Mouse (Mus musculus) yolk sac, embryonic 10.5 days (tissue): Measurements from ENCODE around the gene Tns1.

Experiments used
- DNase-seq: peaks from one replicate; pipeline ENCODE4 v3.0.0-alpha.2; 2017; ENCODE audit warnings: low spot score

Tns1 gene

GRCm38 (mm10) chr1:73987705-73988201 is 136.5 kb downstream of the Tns1 start:
- no peak for DNase-seq

DNA sequence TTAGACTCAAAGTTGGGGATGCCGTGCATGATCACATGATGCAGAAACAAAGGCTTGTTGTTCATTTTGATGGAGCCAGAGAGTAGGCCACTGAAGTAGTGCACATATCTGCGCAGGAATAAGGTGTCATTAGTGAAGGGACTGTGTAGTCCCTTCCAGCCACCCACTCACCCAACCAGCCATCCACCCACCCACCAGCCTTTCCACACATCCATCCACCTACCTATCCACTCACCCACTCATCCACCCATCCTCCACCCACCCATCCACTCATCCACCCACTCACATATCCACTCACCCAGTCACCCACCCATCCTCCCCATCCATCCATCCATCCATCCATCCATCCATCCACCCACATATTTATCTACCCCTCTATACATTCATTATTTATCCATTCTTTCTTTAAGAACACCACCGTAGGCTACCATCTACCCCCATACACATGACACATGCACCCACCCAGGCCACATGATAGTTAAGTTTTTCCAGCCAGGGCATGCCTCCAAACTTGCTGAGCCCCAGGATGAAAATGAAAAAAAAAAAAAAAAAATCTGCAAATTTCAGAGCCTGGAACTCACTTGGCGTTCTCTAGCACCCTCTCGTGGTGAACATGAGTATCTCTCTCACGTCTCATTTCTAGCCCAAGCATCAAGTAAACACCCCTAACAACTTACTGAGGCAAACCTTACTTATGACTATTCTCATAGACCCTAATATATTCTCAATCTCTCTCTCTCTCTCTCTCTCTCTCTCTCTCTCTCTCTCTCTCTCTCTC is 137.8 kb downstream of the Tns1 start:
- DNase-seq = no peak

DNA sequence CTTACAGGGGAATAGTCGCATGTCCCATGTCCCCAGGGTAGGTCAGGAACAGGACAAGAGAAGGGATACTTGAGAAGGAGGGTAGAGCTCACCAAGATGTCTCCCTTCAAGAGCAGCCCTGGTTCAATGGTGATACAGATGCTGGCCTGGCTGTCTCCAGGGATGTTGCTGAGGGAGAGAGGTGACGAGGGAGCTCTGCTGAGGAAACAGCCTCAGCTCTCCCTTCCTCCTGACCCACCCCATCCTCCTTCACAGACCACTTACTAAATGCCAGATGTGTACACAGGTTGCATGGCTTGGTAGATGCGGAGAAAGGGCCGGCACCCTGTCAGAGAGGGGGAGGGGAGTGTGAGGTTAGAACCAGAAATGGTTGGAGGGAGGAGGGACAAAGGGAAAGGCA is 138.6 kb downstream of the Tns1 start:
- no peak for DNase-seq

DNA sequence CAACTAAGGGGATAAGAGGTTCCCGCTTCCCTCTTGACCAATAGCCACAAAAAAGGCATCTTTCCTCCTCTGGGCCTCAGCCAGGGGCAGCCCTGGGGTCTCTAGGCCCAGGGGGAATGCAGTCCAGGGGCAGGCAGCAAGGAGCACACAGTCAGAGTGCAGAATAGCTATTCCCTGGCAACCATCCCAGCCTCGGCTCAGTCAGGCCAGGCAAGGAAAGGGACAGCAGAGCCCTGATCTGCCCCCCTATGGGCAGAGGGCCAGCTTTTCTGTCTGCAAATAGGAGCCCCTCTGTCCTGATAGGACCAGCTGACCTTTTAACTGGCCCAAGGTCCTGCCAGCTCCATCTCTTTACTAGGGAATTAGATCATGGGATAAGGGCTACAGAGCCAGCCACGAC is 145.0 kb downstream of the Tns1 start:
- DNase-seq = no peak

DNA sequence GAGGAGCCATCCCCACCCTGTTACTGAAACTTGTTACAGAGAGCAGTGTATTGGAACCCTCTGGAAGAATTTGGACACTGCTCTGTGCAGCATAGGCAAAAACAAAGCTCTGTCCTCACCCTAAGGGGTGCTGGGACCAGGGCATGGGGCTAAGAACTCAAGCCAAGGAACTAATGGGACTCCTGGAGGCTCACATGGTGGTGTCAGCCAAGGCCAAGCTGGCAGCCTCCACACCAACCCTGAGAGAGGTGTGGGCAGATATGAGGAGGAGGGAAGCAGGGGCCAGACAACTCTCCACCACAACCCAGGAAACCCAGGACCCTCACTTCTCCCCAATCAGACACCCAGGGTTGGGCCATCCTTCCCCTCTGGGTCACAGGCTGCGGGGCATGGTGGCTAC is 145.7 kb downstream of the Tns1 start:
- no peak for DNase-seq

DNA sequence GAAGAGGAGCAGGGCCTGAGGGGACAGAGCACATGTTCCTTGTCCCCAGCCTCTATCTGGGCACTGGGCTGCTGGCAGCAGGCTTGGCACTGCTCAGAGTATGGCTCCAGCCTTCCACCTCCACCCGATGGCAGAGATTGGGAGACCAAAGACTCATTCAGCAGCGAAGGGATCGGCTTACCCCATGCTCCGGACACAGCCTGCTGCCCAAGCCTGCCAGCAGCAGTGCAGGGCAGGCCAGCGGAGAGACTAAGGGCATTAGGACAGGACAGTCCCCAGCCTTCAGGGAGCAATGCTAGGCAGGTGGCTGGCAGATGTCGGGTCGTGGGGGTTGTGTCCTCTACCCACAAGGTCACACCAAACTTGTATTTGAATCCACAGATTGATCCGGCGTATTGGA is 150.3 kb downstream of the Tns1 start:
- DNase-seq = no peak

GRCm38 (mm10) chr1:73972726-73973125 is 151.5 kb downstream of the Tns1 start:
- peak; percentile 67 for DNase-seq

GRCm38 (mm10) chr1:73970161-73970730 is 154.0 kb downstream of the Tns1 start:
- no peak for DNase-seq

GRCm38 (mm10) chr1:73968712-73969511 is 155.3 kb downstream of the Tns1 start:
- DNase-seq = no peak

GRCm38 (mm10) chr1:73966411-73967238 is 157.6 kb downstream of the Tns1 start:
- DNase-seq = no peak

- no peak for DNase-seq
Measured at GRCm38 (mm10) chr1:73964151-73964743, 160.0 kb downstream of the Tns1 start.

GRCm38 (mm10) chr1:73963626-73964025 is 160.6 kb downstream of the Tns1 start:
- no peak for DNase-seq

GRCm38 (mm10) chr1:73962668-73963371 is 161.4 kb downstream of the Tns1 start:
- peak; percentile 69 for DNase-seq

DNA sequence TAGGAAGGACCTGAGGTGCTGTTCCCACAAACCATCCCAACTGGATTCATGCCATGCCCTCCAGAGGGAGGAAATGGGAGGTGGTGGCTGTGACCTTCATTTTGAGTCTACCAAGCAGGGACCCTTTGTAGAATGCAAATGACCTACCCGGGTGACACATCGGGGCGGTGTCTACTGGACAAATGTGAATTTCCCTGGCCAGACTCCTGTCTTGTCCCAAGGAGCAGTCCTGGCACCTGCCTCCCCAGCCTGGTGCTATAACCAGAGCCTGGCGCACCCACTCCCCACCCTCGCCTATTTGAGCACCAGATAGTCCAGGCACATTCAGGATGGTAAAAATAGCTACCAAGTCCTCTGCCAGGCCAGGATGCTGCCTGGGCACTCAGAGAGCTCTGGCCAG is 162.2 kb downstream of the Tns1 start:
- DNase-seq = no peak

GRCm38 (mm10) chr1:73959758-73960157 is 164.5 kb downstream of the Tns1 start:
- no peak for DNase-seq

DNA sequence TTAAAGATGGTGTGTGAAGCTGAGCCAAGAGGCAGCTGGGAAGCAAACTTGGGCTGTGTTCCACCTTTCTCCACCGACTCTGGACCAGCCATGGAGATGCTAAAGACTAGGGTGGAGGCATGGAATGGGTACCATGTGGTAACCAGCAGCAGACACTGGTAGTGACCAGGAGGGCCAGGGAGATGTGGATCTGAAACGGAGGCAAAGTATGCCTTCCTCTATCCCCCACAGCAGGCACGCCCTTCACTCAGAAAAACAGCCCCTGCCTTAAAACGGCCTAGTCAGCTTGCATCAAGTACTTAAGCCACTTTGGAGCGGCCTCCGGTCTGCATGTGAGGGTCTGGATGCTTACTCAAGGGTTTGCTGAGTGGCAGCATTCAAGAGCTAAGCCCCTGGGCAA is 164.9 kb downstream of the Tns1 start:
- DNase-seq = no peak

DNA sequence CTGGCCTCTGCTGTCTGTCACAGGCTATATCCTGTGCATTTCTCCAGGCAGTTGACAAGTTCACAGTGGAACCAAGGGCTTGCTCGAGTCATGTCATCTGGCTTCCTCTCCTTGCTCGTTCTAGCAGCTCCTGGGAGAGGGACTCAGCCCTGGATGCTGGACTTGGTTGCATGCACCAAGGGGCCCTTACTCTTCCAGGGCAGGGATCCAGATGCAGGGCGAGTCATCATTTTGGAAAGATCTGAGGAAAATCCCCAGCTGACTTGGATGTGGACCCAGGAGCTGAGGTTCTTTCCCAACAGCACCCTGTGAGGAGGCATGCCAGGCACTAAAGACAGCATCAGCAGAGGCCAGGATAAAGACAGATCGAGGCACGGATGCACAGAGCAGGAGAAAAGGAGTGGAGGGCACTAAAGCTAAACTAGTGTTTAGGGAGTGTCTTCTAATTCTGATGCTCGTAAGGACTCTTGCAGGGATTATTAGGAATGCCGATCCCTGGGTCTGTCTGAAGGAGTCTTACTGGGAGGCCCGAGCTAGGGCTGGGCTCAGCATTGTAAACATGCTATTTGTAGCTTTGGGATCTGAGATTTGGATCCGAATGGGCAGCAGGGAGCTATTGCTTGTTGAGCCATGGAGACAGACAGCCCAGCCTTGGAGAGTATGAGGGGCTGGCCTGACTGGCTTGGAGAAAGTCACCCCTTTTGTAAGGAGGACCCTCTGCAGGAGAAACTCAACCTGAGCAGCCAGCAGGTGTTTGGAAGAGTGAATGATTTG is 165.9 kb downstream of the Tns1 start:
- DNase-seq = no peak

- no peak for DNase-seq
Measured at GRCm38 (mm10) chr1:73957428-73957827, 166.8 kb downstream of the Tns1 start.

DNA sequence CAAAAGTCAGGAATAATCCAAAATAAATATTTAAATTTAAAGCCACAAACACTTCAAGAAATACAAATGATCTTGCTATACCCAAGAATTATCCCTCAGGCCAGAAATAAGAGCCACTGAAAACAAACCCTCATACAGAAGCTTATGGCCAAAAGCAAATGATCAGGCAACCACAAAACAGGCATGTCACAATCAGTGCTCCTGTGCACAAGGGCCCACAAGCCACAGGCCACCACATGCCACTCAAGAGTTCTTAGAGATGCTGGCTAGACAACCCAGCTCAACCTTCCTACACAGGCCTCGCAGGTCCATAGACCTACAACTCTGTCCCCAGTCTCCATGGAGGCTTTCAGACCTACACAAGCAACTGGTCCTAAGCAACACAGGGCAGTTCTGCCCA is 167.9 kb downstream of the Tns1 start:
- no peak for DNase-seq

DNA sequence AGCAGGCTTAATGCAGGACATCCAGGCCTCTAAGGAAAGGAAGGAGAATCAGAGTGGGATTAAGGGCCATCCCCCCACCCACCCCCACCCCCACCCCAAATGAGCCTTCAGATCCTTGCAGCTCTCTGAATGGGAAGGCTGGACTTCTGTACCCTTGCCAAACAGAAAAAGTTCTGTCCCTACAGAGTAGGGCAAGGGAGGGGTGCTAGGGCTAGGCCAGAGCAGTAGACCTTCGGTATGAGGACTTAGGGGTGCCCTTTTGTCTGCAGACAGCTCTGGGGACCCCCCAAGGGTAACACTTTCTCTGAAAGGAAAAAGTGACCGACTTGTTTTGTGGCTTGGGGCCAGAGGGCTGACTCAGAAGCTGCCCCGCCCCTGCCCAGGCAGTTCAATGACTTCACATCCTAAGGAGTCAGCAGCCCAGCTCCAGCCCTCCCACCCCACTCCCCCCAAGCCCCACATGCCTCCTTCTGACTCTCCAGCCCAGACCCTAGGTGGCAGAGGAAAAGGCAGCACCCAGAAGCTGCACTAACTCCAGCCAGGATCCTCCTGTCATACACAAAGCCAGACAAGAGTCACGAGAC is 168.9 kb downstream of the Tns1 start:
- DNase-seq = no peak
